Mouse (Mus musculus): ENCODE measurements around the gene Bcl11a.

Bcl11a gene

GRCm38 (mm10) chr11:24208951-24209351 is 131.1 kb downstream of the Bcl11a start:
- no peak for DNase-seq (ENCODE audit: low read depth)

- DNase-seq (ENCODE audit: low read depth): no peak
These were observed 136.8 kb downstream of the Bcl11a start for GRCm38 (mm10) chr11:24214509-24215134.

- DNase-seq (ENCODE audit: low read depth): no peak
These were observed 140.0 kb downstream of the Bcl11a start for GRCm38 (mm10) chr11:24217741-24218333.

- DNase-seq (ENCODE audit: low read depth): no peak
These were observed 143.9 kb downstream of the Bcl11a start for GRCm38 (mm10) chr11:24221601-24222307.

All from fibroblast of lung, adult 2 months (primary cell).